Mouse (Mus musculus) limb, embryonic 13.5 days (tissue): Measurements from ENCODE around the gene Shisa2. TPM values are rescaled to one million over a fixed set of nuclear protein-coding genes. Genes with fewer than 3 reads are reported as not detected.

Experiments
- ATAC-seq: fragments of 200-750 bp; cut with Nextera tagmentation; 2 replicates; pipeline ENCODE4 v1.8.0; 2017; ENCODE audit warnings: low read depth, moderate number of reproducible peaks, moderate TSS enrichment; ENCODE audit not compliant: low FRiP score
- H3K27ac ChIP-seq: fragments of 300-500 bp; sonication (generic); 2 replicates; pipeline ENCODE4 v1.5.1; 2015; ENCODE audit warnings: inconsistent platforms, mild to moderate bottlenecking, moderate library complexity
- H3K27me3 ChIP-seq: fragments of 300-500 bp; sonication (generic); 2 replicates; pipeline ENCODE4 v1.6.1; 2015; ENCODE audit warnings: mild to moderate bottlenecking, inconsistent platforms
- H3K36me3 ChIP-seq: fragments of 300-500 bp; sonication (generic); 2 replicates; pipeline ENCODE4 v1.6.1; 2015; ENCODE audit warnings: inconsistent platforms, mild to moderate bottlenecking, moderate library complexity
- H3K4me1 ChIP-seq: fragments of 300-500 bp; sonication (generic); 2 replicates; pipeline ENCODE4 v1.6.1; 2015; ENCODE audit warnings: inconsistent platforms
- H3K4me2 ChIP-seq: fragments of 300-500 bp; sonication (generic); replicated peaks from 2 replicates; pipeline ENCODE4 v1.6.1; 2015; ENCODE audit warnings: inconsistent platforms, mild to moderate bottlenecking, moderate library complexity
- H3K4me3 ChIP-seq: fragments of 300-500 bp; sonication (generic); 2 replicates; pipeline ENCODE4 v1.5.1; 2015; ENCODE audit warnings: moderate library complexity, mild to moderate bottlenecking, inconsistent platforms
- H3K9ac ChIP-seq: fragments of 300-500 bp; sonication (generic); 2 replicates; pipeline ENCODE4 v1.6.1; 2015; ENCODE audit warnings: mild to moderate bottlenecking, inconsistent platforms
- H3K9me3 ChIP-seq: fragments of 300-500 bp; sonication (generic); 2 replicates; pipeline ENCODE4 v1.6.1; 2016; ENCODE audit warnings: inconsistent platforms
- WGBS: fragments of 180-500 bp; shearing (Covaris S2); methylation state at CpG from one replicate; pipeline ENCODE4 v1.1.7; 2015; 5-methylcytosine and 5-hydroxymethylcytosine counted together
- polyA plus RNA-seq: library from polyadenylated mRNA; unstranded; fragments of >200 nt; fragmentation: Nextera tagmentation; extraction: Ambion mirVana; gene quantifications from 2 replicates; pipeline ENCODE4 v1.2.1, GENCODE M21; 2015

The Shisa2 gene
- polyA plus RNA-seq, 1 experiment from 2014 or later = 46.6 TPM

DNA sequence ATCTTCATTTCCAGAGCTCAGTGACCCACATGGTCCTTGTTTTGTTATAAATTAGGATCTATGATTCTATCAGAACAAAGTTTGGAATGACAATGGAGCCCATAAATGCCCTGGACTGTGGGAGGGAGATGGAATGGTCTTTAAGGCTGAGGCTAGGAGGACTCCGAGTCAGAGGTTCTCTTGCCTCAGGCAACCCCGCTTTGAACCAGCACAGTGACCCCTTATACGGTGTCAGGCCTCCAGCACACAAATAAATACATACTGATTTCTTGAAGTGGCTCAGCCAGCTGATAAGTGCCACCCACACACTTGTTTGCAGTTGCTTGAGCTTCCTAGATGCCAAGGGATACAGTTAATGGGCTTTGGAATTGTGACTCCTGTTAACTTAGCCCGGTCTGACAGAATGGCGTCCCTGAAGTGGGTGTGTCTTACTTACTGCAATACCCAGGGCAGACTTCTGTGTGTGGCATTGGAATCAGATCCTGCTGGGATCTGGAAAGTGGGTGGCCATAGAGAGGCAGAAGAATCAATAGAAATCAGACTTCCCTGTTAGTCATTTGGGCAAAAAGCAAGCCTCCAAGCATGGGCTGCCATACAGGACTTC is 8.3 kb downstream of the Shisa2 start:
- no peak for ATAC-seq
- H3K9me3 ChIP-seq = no peaks in the 10 kb centered on the region
- H3K4me1 ChIP-seq = peaks cover 19% of the 10 kb centered on the region
- peaks cover 38% of the 10 kb centered on the region for H3K36me3 ChIP-seq
- no peak overlapping the region for H3K9ac ChIP-seq
- no peak overlapping the region for H3K4me2 ChIP-seq
- 80% methylated on average over 5 of the region's 5 CpGs for WGBS
- no peak overlapping the region for H3K27ac ChIP-seq
- H3K4me3 ChIP-seq = no peak overlapping the region
- no peaks in the 10 kb centered on the region for H3K27me3 ChIP-seq

GRCm38 (mm10) chr14:59633988-59634387 is 8.9 kb downstream of the Shisa2 start:
- Histone ChIP-seq H3K9me3 (no peaks in the 10 kb centered on the region), H3K4me1 (peaks cover 14% of the 10 kb centered on the region), H3K4me2 (no peak overlapping the region), H3K27ac (no peak overlapping the region), H3K4me3 (no peak overlapping the region), H3K27me3 (no peaks in the 10 kb centered on the region), H3K9ac (no peak overlapping the region), H3K36me3 (peaks cover 38% of the 10 kb centered on the region)
- 77% methylated on average over 9 of the region's 9 CpGs for WGBS
- no peak for ATAC-seq

GRCm38 (mm10) chr14:59638906-59639703 is 14.0 kb downstream of the Shisa2 start:
- Histone ChIP-seq H3K4me1 (peaks cover 9% of the 10 kb centered on the region), H3K9me3 (no peaks in the 10 kb centered on the region), H3K4me3 (no peak overlapping the region), H3K9ac (no peak overlapping the region), H3K27me3 (no peaks in the 10 kb centered on the region), H3K4me2 (no peak overlapping the region), H3K36me3 (no peaks in the 10 kb centered on the region), H3K27ac (no peak overlapping the region)
- WGBS = 49% methylated on average over 7 of the region's 7 CpGs
- ATAC-seq = no peak

GRCm38 (mm10) chr14:59641856-59642255 is 16.7 kb downstream of the Shisa2 start:
- 45% methylated on average over 5 of the region's 5 CpGs for WGBS
- Histone ChIP-seq H3K4me3 (no peak overlapping the region), H3K27ac (no peak overlapping the region), H3K4me1 (peaks cover 14% of the 10 kb centered on the region), H3K9me3 (no peaks in the 10 kb centered on the region), H3K9ac (no peak overlapping the region), H3K36me3 (no peaks in the 10 kb centered on the region), H3K27me3 (no peaks in the 10 kb centered on the region), H3K4me2 (no peak overlapping the region)
- no peak for ATAC-seq

DNA sequence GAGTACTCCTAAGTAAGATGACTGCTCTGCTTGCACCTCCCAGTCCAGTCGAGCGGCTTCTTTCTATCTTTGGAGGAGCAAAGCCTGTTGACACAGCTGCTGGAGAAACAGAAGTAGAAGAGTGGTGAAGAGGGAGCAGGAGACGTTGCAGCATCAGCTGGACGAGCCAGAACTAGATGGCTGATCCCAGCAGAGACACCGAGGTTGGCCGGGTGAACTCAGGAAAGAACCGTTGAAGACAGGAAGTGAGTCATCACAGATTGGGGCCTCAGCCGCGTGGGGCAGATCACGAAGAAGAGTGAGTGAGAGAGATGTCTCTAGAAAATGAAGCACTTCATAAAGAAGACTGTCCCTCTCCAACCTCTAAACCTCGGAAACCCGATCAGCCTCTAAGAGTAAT is 18.5 kb downstream of the Shisa2 start:
- Histone ChIP-seq H3K9me3 (no peaks in the 10 kb centered on the region), H3K4me3 (no peak overlapping the region), H3K9ac (no peak overlapping the region), H3K4me1 (peaks cover 29% of the 10 kb centered on the region), H3K36me3 (no peaks in the 10 kb centered on the region), H3K27me3 (no peaks in the 10 kb centered on the region), H3K4me2 (no peak overlapping the region), H3K27ac (no peak overlapping the region)
- WGBS = 67% methylated on average over 12 of the region's 12 CpGs
- ATAC-seq = no peak

- no peak overlapping the region for H3K4me2 ChIP-seq
- H3K36me3 ChIP-seq = no peaks in the 10 kb centered on the region
- no peak overlapping the region for H3K9ac ChIP-seq
- 94% methylated on average over 1 of the region's 1 CpGs for WGBS
- no peaks in the 10 kb centered on the region for H3K9me3 ChIP-seq
- no peak overlapping the region for H3K27ac ChIP-seq
- H3K27me3 ChIP-seq = no peaks in the 10 kb centered on the region
- ATAC-seq = no peak
- no peak overlapping the region for H3K4me3 ChIP-seq
- H3K4me1 ChIP-seq = peaks cover 34% of the 10 kb centered on the region
These were observed 19.1 kb downstream of the Shisa2 start for GRCm38 (mm10) chr14:59644166-59644565.

DNA sequence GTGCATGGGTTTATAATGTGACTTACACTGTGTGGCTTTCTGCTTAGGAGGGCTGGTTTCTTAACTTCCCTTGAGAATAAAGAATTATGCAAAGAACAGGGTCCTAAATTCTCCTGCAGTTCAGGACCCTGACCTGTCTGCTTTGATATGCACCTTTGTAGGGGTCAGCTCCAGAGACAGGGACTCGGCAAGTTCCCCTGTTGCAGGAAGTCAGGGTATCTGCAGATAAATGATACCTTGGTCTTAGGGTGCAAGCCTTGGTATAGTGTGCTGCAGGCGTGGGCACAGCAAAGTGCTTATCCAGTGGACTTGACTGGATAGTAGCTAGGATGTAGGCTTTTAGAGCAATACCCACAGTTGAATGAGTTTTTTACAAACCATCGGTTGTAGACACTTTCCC is 19.8 kb downstream of the Shisa2 start:
- 73% methylated on average over 3 of the region's 3 CpGs for WGBS
- Histone ChIP-seq H3K4me1 (peaks cover 31% of the 10 kb centered on the region), H3K27me3 (no peaks in the 10 kb centered on the region), H3K27ac (no peak overlapping the region), H3K9me3 (no peaks in the 10 kb centered on the region), H3K4me3 (no peak overlapping the region), H3K4me2 (no peak overlapping the region), H3K9ac (no peak overlapping the region), H3K36me3 (no peaks in the 10 kb centered on the region)
- ATAC-seq = no peak

GRCm38 (mm10) chr14:59646826-59647697 is 22.0 kb downstream of the Shisa2 start:
- H3K4me1 ChIP-seq = peaks cover 29% of the 10 kb centered on the region
- no peaks in the 10 kb centered on the region for H3K9me3 ChIP-seq
- peak; percentile 52; the same call in 1 of the 2 replicates for ATAC-seq
- peak overlapping the region; percentile 40; the same call in 1 of the 2 replicates for H3K27ac ChIP-seq
- no peak overlapping the region for H3K4me3 ChIP-seq
- H3K27me3 ChIP-seq = no peaks in the 10 kb centered on the region
- H3K36me3 ChIP-seq = no peaks in the 10 kb centered on the region
- H3K4me2 ChIP-seq = no peak overlapping the region
- H3K9ac ChIP-seq = no peak overlapping the region
- 47% methylated on average over 16 of the region's 16 CpGs for WGBS

GRCm38 (mm10) chr14:59648611-59649010 is 23.5 kb downstream of the Shisa2 start:
- H3K4me3 ChIP-seq = no peak overlapping the region
- H3K9ac ChIP-seq = no peak overlapping the region
- H3K9me3 ChIP-seq = no peaks in the 10 kb centered on the region
- 82% methylated on average over 10 of the region's 10 CpGs for WGBS
- no peaks in the 10 kb centered on the region for H3K27me3 ChIP-seq
- no peak overlapping the region for H3K4me2 ChIP-seq
- no peak overlapping the region for H3K27ac ChIP-seq
- no peaks in the 10 kb centered on the region for H3K36me3 ChIP-seq
- no peak for ATAC-seq
- H3K4me1 ChIP-seq = peaks cover 29% of the 10 kb centered on the region

GRCm38 (mm10) chr14:59649337-59649736 is 24.2 kb downstream of the Shisa2 start:
- whole genome bisulfite sequencing = 70% methylated on average over 6 of the region's 6 CpGs
- Histone ChIP-seq H3K4me2 (no peak overlapping the region), H3K9me3 (no peaks in the 10 kb centered on the region), H3K27me3 (no peaks in the 10 kb centered on the region), H3K4me3 (no peak overlapping the region), H3K27ac (no peak overlapping the region), H3K4me1 (peaks cover 29% of the 10 kb centered on the region), H3K36me3 (no peaks in the 10 kb centered on the region), H3K9ac (no peak overlapping the region)
- ATAC-seq = no peak

GRCm38 (mm10) chr14:59656591-59656990 is 31.5 kb downstream of the Shisa2 start:
- Histone ChIP-seq H3K27ac (no peak overlapping the region), H3K27me3 (no peaks in the 10 kb centered on the region), H3K4me1 (no peaks in the 10 kb centered on the region), H3K9ac (no peak overlapping the region), H3K4me3 (no peak overlapping the region), H3K4me2 (no peak overlapping the region), H3K36me3 (no peaks in the 10 kb centered on the region), H3K9me3 (no peaks in the 10 kb centered on the region; the same call in 1 of the 2 replicates)
- 54% methylated on average over 6 of the region's 6 CpGs for WGBS
- no peak for ATAC-seq

- Histone ChIP-seq H3K9ac (no peak overlapping the region), H3K27me3 (no peaks in the 10 kb centered on the region), H3K4me3 (no peak overlapping the region), H3K27ac (no peak overlapping the region), H3K36me3 (no peaks in the 10 kb centered on the region), H3K4me2 (no peak overlapping the region), H3K9me3 (no peaks in the 10 kb centered on the region; the same call in 1 of the 2 replicates), H3K4me1 (no peaks in the 10 kb centered on the region)
- ATAC-seq = no peak
- WGBS = 88% methylated on average over 1 of the region's 1 CpGs
These were observed 32.0 kb downstream of the Shisa2 start for GRCm38 (mm10) chr14:59657098-59657497.
